Mouse (Mus musculus): ENCODE measurements around the gene Zc3hc1. TPM values are rescaled to one million over a fixed set of nuclear protein-coding genes. Genes with fewer than 3 reads are reported as not detected.

The Zc3hc1 gene
- polyA plus RNA-seq, 1 experiment from 2014 or later = 69.2 TPM

DNA sequence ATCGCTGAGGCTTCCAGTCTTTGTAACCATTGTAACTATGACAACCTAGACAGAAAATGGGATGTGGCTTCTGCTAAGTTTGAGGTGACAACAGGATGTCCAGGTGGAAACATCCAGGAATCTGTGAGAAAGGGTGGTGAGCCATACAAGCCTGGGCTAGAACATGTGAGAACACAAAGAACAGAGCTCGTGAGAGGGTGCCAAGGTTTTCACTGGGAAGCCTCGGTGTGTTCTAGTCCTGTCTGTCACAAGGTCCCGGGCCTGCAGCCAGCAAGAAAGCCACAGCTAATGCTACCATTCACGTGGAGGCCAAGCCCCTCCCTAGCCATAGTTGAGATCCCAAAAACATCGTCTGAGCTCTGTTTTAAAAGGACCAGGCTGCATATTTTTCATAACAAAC, 44.1 kb downstream of the Zc3hc1 start:
- Histone ChIP-seq H3K4me3 (no peak overlapping the region), H3K27me3 (no peaks in the 10 kb centered on the region), H3K9ac (no peak overlapping the region), H3K4me2 (no peak overlapping the region), H3K9me3 (replicated peaks) (no peaks in the 10 kb centered on the region; the same call in 1 of the 2 replicates), H3K4me1 (no peaks in the 10 kb centered on the region), H3K27ac (no peak overlapping the region), H3K36me3 (ENCODE audit: poor library complexity, severe bottlenecking) (no peaks in the 10 kb centered on the region)
- no peak for ATAC-seq
- whole genome bisulfite sequencing = 64% methylated on average over 6 of the region's 6 CpGs

GRCm38 (mm10) chr6:30344032-30344431, 46.8 kb downstream of the Zc3hc1 start:
- 89% methylated on average over 6 of the region's 6 CpGs for WGBS

DNA sequence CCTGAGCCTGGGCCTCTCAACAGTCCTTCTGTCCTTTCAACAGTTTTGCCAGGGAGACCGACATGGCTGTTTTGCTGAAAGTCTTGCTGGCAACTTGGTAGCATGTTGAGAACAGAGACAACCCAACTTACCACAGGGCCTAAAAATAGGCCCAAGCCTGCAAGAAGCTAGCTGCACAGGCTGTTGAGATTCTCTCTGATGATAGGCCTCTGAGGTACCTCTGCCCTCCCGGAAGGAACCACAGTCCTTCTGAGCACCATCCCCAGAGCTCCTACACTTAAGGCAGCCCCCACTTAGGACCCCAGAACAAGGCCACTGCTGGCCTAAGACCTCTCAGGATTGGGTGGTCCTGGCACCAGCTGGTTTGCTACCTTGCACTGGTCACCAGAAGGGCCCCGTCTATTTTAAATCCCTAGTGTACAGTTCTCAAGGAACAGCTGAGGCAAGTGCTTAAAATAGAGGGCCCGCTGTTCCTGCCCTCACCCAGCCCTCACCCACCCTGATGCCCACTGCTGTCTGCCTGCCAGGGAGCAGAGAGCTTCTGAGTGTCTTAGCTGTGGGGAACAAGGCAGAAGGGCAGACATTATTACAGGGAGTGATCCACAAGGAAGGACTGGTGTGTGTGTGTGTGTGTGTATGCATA, 50.5 kb downstream of the Zc3hc1 start:
- 87% methylated on average over 4 of the region's 4 CpGs for WGBS
- ATAC-seq = no peak
- Histone ChIP-seq H3K4me3 (no peak overlapping the region), H3K36me3 (ENCODE audit: poor library complexity, severe bottlenecking) (no peaks in the 10 kb centered on the region), H3K4me1 (no peaks in the 10 kb centered on the region), H3K9ac (no peak overlapping the region), H3K27me3 (no peaks in the 10 kb centered on the region), H3K9me3 (replicated peaks) (no peaks in the 10 kb centered on the region), H3K27ac (no peak overlapping the region), H3K4me2 (no peak overlapping the region)

More at GRCm38 (mm10) chr6:30344032-30344431, 46.8 kb downstream of the Zc3hc1 start:
- no peak overlapping the region for H3K9ac ChIP-seq
- H3K27me3 ChIP-seq = no peaks in the 10 kb centered on the region
- ATAC-seq = no peak
- no peak overlapping the region for H3K4me3 ChIP-seq
- no peak overlapping the region for H3K4me2 ChIP-seq
- H3K9me3 ChIP-seq (replicated peaks) = no peaks in the 10 kb centered on the region; the same call in 1 of the 2 replicates
- no peaks in the 10 kb centered on the region for H3K36me3 ChIP-seq (ENCODE audit: poor library complexity, severe bottlenecking)
- no peak overlapping the region for H3K27ac ChIP-seq
- H3K4me1 ChIP-seq = no peaks in the 10 kb centered on the region

GRCm38 (mm10) chr6:30336912-30337311, 53.9 kb downstream of the Zc3hc1 start:
- Histone ChIP-seq H3K9me3 (replicated peaks) (no peaks in the 10 kb centered on the region), H3K27me3 (no peaks in the 10 kb centered on the region), H3K4me2 (no peak overlapping the region), H3K9ac (no peak overlapping the region), H3K4me3 (no peak overlapping the region), H3K36me3 (ENCODE audit: poor library complexity, severe bottlenecking) (no peaks in the 10 kb centered on the region), H3K4me1 (no peaks in the 10 kb centered on the region), H3K27ac (no peak overlapping the region)
- whole genome bisulfite sequencing = 41% methylated on average over 5 of the region's 5 CpGs
- ATAC-seq = no peak

GRCm38 (mm10) chr6:30332262-30332661, 58.6 kb downstream of the Zc3hc1 start:
- H3K4me1 ChIP-seq = no peaks in the 10 kb centered on the region
- no peak overlapping the region for H3K4me2 ChIP-seq
- H3K9me3 ChIP-seq (replicated peaks) = no peaks in the 10 kb centered on the region
- H3K27ac ChIP-seq = no peak overlapping the region
- H3K27me3 ChIP-seq = no peaks in the 10 kb centered on the region
- no peak for ATAC-seq
- no peaks in the 10 kb centered on the region for H3K36me3 ChIP-seq (ENCODE audit: poor library complexity, severe bottlenecking)
- H3K4me3 ChIP-seq = no peak overlapping the region
- WGBS = 67% methylated on average over 4 of the region's 4 CpGs
- no peak overlapping the region for H3K9ac ChIP-seq

GRCm38 (mm10) chr6:30330706-30331105, 60.1 kb downstream of the Zc3hc1 start:
- no peaks in the 10 kb centered on the region for H3K36me3 ChIP-seq (ENCODE audit: poor library complexity, severe bottlenecking)
- ATAC-seq = no peak
- no peak overlapping the region for H3K9ac ChIP-seq
- H3K27me3 ChIP-seq = no peaks in the 10 kb centered on the region
- H3K9me3 ChIP-seq (replicated peaks) = no peaks in the 10 kb centered on the region
- WGBS = 85% methylated on average over 5 of the region's 5 CpGs
- H3K4me3 ChIP-seq = no peak overlapping the region
- no peak overlapping the region for H3K4me2 ChIP-seq
- H3K4me1 ChIP-seq = no peaks in the 10 kb centered on the region
- H3K27ac ChIP-seq = no peak overlapping the region

DNA sequence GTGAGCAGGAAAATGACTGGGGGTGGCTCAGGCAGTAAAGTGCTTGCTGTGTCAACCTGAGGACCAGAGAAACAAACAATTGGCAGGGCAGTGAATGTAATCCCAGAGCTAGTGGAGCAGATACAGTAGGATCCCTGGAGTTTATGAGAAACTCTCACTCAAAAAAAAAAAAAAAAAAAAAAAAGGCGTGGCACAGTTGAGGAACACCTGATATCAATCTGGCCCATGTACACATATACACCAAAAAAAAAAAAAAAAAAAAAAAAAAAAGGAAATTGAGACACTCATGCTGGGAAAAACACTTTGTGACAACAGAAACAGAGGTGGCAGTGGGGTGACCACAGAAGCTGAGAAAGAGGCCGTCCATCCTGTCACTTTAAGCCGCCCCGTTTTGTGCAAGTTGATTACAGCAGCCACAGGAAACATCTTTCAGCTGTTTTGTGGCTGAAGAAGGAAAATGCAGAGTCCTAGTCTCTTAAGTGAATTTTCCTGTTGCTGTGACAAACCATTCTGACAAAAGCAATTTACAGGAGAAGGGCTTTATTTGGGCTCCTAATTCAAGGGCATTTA, 64.8 kb downstream of the Zc3hc1 start:
- no peak for ATAC-seq

DNA sequence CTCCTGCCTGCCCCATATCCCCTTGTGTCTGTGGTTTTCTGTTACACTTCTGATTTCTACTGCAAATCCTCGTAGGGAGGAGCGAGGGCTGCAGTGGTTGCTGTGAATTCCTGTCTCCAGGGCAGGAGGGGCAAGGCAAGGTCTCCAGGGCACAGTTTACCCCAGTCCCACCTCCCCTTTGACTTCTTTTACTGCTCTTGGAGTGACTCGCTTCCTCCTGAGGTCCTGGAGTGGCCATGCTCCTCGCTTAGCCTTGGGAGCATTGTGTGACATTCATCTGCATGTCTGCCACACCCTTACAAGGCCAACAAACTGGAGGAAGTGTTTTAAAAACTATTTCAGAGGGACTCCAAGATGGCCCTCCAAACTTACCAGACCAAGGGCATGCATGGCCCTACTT, 69.8 kb downstream of the Zc3hc1 start:
- H3K9ac ChIP-seq = no peak overlapping the region
- no peaks in the 10 kb centered on the region for H3K27me3 ChIP-seq
- H3K36me3 ChIP-seq (ENCODE audit: poor library complexity, severe bottlenecking) = no peaks in the 10 kb centered on the region
- no peak overlapping the region for H3K27ac ChIP-seq
- H3K4me2 ChIP-seq = no peak overlapping the region
- no peak for ATAC-seq
- H3K4me1 ChIP-seq = no peaks in the 10 kb centered on the region
- no peaks in the 10 kb centered on the region for H3K9me3 ChIP-seq (replicated peaks)
- 69% methylated on average over 4 of the region's 4 CpGs for WGBS
- no peak overlapping the region for H3K4me3 ChIP-seq

More for the DNA sequence above, 64.8 kb downstream of the Zc3hc1 start:
- no peaks in the 10 kb centered on the region for H3K9me3 ChIP-seq (replicated peaks)
- 83% methylated on average over 3 of the region's 4 CpGs for whole genome bisulfite sequencing
- H3K4me2 ChIP-seq = no peak overlapping the region
- no peak overlapping the region; the same call in 1 of the 2 replicates for H3K27ac ChIP-seq
- H3K36me3 ChIP-seq (ENCODE audit: poor library complexity, severe bottlenecking) = no peaks in the 10 kb centered on the region
- no peak overlapping the region for H3K4me3 ChIP-seq
- H3K9ac ChIP-seq = no peak overlapping the region
- H3K4me1 ChIP-seq = no peaks in the 10 kb centered on the region
- no peaks in the 10 kb centered on the region for H3K27me3 ChIP-seq

GRCm38 (mm10) chr6:30319216-30319615, 71.6 kb downstream of the Zc3hc1 start:
- no peak for ATAC-seq
- H3K27me3 ChIP-seq = no peaks in the 10 kb centered on the region
- H3K4me1 ChIP-seq = no peaks in the 10 kb centered on the region
- no peaks in the 10 kb centered on the region for H3K36me3 ChIP-seq (ENCODE audit: poor library complexity, severe bottlenecking)
- H3K4me2 ChIP-seq = no peak overlapping the region
- no peak overlapping the region for H3K9ac ChIP-seq
- no peaks in the 10 kb centered on the region for H3K9me3 ChIP-seq (replicated peaks)
- no peak overlapping the region for H3K4me3 ChIP-seq
- H3K27ac ChIP-seq = no peak overlapping the region
- 83% methylated on average over 5 of the region's 5 CpGs for WGBS

Other genes with a start within 250 kb of the Zc3hc1 start
- 52.6 and 55.8 TPM in 2 replicates for gene Ube2h, start 86.5 kb downstream of the Zc3hc1 start, polyA plus RNA-seq (2015; fragmentation: Nextera tagmentation; extraction: Ambion mirVana)
- gene Klhdc10, start 10.8 kb upstream of the Zc3hc1 start, polyA plus RNA-seq (2015; fragmentation: Nextera tagmentation; extraction: Ambion mirVana) = 26.9 and 28.5 TPM in 2 replicates
- 37.6 and 41.4 TPM in 2 replicates for gene Tmem209, start 118.8 kb upstream of the Zc3hc1 start, polyA plus RNA-seq (2015; fragmentation: Nextera tagmentation; extraction: Ambion mirVana)
- 0.26 TPM in 1 of 2 replicates, not detected in the other for gene Ssmem1, start 118.8 kb upstream of the Zc3hc1 start, polyA plus RNA-seq (2015; fragmentation: Nextera tagmentation; extraction: Ambion mirVana)
- gene Cpa2, start 150.6 kb upstream of the Zc3hc1 start, polyA plus RNA-seq (2015; fragmentation: Nextera tagmentation; extraction: Ambion mirVana) = 4.1 and 5.2 TPM in 2 replicates
- gene Cpa4, start 177.3 kb upstream of the Zc3hc1 start, polyA plus RNA-seq (2015; fragmentation: Nextera tagmentation; extraction: Ambion mirVana) = 3.4 and 3.6 TPM in 2 replicates
- gene Cpa5, start 220.0 kb upstream of the Zc3hc1 start, polyA plus RNA-seq (2015; fragmentation: Nextera tagmentation; extraction: Ambion mirVana) = 0.10 and 0.14 TPM in 2 replicates
- gene Cpa1, start 248.2 kb upstream of the Zc3hc1 start, polyA plus RNA-seq (2015; fragmentation: Nextera tagmentation; extraction: Ambion mirVana) = 0.96 and 1.3 TPM in 2 replicates